Mouse (Mus musculus) cerebellum, postnatal 14 days (tissue): ENCODE results near the gene Irgc1.
A peak's percentile ranks its signal among the peaks of the same experiment; 100 is the strongest.

Source experiments
- DNase-seq, 2 experiments: peaks; one replicate each; pipeline ENCODE4 v3.0.0; 2021; ENCODE audit warnings: mixed read lengths in 2 of 2

The Irgc1 gene

DNA sequence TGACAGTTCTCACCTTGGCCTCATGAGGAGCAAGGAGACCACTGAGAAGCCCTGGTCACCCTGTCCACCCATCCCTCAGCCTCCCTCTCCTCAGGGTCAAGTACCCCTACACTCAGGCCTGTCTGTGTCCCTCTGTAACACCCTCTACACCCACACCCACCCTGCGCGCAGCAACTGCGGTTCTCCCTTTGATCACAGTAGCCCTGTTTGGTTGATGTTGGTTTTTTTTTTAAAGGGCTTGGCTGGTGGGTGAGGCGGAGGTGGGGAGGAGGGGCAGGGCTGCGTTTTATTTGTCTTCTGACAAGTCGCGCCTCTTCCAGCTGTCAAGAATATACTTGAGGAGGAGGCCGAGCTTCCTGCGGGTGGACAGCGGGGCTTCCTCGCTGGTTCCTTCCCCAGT is 20.4 kb downstream of the Irgc1 start:
- no peak for DNase-seq

DNA sequence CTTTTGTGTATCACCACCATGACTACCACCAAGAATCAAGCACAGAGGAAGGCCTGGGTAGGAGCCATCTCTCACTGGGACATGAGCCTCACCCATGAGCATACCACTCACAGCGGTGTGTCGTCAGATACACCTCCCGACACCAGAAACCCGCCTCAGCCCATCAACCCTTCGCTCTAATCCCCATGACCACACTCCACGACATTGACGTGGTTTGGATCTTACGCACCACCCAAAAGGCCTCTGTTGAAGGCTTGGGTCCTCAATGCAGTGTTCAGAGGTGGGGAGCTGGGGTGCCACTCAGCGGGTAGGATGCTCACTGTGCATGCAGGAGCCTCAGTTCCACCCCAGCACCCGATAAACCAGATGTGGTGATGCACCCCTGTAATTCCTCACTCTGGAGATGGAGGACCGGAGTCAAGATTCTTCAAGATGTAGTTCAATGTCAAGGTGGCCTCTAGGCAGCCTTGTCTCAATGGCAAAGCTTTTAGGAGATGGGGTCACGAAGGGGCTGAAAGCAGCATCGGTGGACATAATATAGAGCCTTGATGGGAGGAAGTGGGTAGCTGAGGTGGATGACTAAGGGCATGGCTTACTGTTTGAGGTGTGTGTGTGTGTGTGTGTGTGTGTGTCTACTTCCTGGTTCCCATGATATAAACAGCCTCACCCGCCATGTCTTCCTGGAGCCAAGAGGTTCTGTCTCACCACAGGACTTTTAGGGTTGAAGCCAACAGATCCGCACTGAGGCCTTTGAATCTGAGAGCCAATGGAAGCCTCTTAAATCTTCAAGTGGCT is 21.3 kb downstream of the Irgc1 start:
- DNase-seq: peak in 1 of 2 experiments; percentile 45

GRCm38 (mm10) chr7:24429413-24430112 is 22.5 kb downstream of the Irgc1 start:
- DNase-seq: peak; percentile 93 to 96

- DNase-seq: peak in 1 of 2 experiments; percentile 53
Measured at GRCm38 (mm10) chr7:24428725-24429124, 23.4 kb downstream of the Irgc1 start.

- DNase-seq: no peak
Measured at GRCm38 (mm10) chr7:24427168-24427567, 24.9 kb downstream of the Irgc1 start.

- no peak for DNase-seq
Measured at GRCm38 (mm10) chr7:24425919-24426318, 26.2 kb downstream of the Irgc1 start.

GRCm38 (mm10) chr7:24423956-24424732 is 28.0 kb downstream of the Irgc1 start:
- peak; percentile 84 to 85 for DNase-seq

GRCm38 (mm10) chr7:24423107-24423763 is 28.9 kb downstream of the Irgc1 start:
- DNase-seq: no peak

DNA sequence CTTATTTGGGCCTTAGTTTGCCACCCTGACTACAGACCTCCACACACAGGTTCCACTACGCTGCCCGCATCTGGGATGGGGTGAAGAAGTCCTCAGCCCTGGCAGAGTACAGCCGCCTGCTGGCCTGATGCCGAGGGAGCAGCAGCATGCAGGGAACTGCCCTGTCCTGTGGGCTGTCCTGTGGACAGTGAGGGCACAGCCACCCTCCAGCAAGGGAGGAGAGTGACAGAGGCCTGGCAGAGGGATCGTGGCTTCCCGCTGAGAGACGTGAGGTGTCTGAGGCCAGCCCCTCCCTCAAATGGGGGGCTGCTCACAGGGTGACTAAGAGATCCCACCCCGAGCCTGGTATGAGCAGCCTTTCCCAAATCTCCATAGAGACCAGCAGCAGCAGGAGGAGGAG is 29.8 kb downstream of the Irgc1 start:
- DNase-seq: peak in 1 of 2 experiments; percentile 76

- no peak for DNase-seq
Measured at GRCm38 (mm10) chr7:24421648-24422047, 30.4 kb downstream of the Irgc1 start.

- DNase-seq: no peak
Measured at GRCm38 (mm10) chr7:24419579-24419978, 32.5 kb downstream of the Irgc1 start.

DNA sequence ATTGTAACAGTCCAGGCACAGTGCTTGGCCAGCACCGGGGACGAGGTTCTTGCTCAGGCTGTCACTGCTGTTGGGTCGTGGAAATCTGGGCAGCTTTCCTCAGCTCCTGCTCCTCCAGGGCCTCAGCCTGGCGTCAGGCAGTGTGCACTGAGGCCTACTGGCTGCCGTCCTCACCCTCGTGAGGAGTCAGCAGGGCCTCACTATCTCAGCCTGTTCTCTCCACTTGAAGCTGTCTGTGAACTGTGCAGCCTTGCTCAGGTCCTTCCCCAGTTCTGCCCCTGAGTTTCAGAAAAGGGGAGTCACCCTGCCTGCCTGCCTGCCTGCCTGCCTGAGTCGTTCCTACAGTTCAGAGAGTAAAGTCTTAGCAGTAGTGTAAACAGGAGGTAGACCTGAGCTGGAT is 36.8 kb downstream of the Irgc1 start:
- DNase-seq: peak in 1 of 2 experiments; percentile 13

DNA sequence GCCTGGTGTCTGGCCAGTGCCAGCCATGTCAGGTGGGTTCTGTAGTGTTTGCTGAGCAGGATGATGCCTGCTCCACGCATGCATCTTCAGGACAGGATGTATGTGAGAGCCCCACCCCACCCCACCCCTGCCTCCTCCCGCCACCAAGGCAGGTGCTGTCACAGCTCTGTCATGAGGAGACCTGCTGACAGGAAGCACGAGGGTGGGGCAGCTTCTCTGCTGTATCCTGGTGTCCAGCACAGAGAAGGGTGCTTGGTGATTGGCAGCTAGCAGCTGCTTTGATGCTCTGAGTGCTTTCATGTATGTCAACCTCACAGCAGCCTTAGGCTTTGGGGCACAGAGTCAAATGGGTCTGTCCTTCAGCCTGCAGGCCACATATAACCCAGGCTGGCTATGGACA is 38.5 kb downstream of the Irgc1 start:
- DNase-seq: no peak

DNA sequence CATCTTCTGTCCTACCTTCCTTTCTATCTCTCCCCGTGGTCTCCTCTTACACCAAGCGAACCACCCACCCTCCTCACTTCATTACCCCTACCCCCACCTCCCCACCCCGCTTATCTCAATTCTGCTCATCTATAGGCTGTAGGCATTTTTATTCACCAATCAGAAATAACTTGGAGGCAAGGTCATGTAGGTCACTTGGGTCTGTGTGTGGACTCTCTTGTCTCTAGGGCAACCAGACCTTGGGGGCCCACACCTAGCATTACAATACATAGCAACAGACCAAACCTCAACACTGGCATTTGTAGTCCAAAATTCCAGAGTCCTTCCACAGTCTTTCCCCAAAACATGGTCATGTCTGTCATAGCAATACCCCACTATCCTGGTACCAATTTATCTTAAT is 41.3 kb downstream of the Irgc1 start:
- DNase-seq: no peak

GRCm38 (mm10) chr7:24410123-24410522 is 42.0 kb downstream of the Irgc1 start:
- DNase-seq: peak in 1 of 2 experiments; percentile 7

- DNase-seq: peak in 1 of 2 experiments; percentile 46
Measured at GRCm38 (mm10) chr7:24408186-24408585, 43.9 kb downstream of the Irgc1 start.

GRCm38 (mm10) chr7:24406528-24407344 is 45.4 kb downstream of the Irgc1 start:
- peak; percentile 89 to 91 for DNase-seq

DNA sequence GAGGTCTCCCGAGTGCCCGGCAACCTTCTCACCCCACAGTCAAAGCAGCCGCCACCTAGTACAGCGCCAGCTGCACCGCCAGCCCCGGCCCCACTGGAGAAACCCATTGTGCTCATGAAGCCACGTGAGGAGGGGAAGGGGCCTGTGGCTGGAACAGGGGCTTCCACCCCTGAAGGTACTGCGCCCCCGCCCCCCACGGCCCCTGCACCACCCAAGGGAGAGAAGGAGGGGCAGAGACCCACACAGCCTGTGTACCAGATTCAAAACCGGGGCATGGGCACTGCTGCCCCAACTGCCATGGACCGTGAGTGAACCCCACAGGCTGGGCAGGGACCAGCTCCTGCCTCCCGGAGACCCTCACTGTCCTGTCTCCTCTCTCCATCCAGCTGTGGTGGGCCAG is 46.4 kb downstream of the Irgc1 start:
- peak in 1 of 2 experiments; percentile 22 for DNase-seq

- peak; percentile 23 to 63 for DNase-seq
Measured at GRCm38 (mm10) chr7:24402851-24403250, 49.2 kb downstream of the Irgc1 start.

- DNase-seq: peak in 1 of 2 experiments; percentile 8
Measured at GRCm38 (mm10) chr7:24400489-24400888, 51.6 kb downstream of the Irgc1 start.

DNA sequence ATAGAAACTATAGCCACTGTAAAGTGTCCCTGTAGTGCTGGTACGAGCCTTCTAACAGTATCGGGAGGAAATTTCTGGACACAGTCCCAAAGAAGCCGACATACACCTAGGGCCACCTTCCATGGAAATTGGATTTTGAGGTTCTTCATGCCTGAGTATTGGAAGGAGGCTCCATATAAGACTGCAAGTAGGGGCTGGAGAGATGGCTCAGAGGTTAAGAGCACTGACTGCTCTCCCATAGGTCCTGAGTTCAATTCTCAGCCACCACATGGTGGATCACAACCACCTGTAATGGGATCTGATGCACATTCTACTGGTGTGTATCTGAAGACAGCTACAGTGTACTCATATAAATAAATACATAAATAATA is 52.0 kb downstream of the Irgc1 start:
- no peak for DNase-seq
